Mouse (Mus musculus) kidney, postnatal 25 days (tissue): ENCODE results near the gene Krtap31-2.

Experiments
- DNase-seq, 2 experiments: peaks; one replicate each; pipeline ENCODE4 v3.0.0; 2021; ENCODE audit warnings: mixed read lengths in 2 of 2

Gene Krtap31-2

DNA sequence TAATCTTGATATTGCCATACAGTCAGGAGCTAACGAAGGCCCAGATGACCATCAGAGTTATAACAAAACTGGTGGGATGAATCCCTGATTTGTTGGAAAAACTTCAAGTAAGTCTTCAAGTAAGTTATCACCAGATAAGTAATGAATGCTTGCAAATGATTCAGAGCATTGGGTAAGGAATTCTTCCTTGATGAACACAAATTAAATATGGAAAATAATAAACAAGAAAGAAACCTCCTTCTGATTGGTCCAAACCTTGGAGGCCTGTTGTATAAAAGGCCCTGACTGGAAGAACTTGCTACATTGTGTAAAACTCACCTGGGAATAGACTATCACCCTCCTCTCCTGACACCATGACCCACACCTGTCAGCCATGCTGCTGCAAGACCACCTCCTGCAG lies at the start of gene Krtap31-2:
Krtap31-2 (plus strand) TSS at position 301 of the 400 bp plus-strand sequence.
- no peak for DNase-seq

- DNase-seq = no peak
These were observed 28.5 kb upstream of the Krtap31-2 start, which contains the start of gene Krtap31-1 for GRCm38 (mm10) chr11:99907620-99908019. TSS of gene Krtap31-1 (plus strand) at chr11:99907920.

DNA sequence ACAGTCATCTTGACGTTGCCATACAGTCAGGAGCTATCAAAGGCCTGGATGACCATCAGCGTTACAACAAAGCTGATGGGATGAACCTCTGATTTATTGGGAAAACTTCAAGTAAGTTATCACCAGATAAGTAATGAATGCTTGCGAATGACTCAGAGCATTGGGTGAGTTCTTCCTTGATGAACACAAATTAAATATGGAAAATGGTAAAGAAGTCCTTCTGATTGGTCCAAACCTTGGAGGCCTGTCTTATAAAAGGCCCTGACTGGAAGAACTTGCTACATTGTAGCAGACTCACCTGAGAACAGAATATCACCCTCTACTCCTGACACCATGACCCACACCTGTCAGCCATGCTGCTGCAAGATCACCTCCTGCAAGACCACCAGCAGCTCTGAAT lies 21.6 kb upstream of the Krtap31-2 start, which contains the start of gene Gm11565:
Gm11565 (plus strand) TSS at position 301 of the 400 bp plus-strand sequence.
- DNase-seq = no peak

DNA sequence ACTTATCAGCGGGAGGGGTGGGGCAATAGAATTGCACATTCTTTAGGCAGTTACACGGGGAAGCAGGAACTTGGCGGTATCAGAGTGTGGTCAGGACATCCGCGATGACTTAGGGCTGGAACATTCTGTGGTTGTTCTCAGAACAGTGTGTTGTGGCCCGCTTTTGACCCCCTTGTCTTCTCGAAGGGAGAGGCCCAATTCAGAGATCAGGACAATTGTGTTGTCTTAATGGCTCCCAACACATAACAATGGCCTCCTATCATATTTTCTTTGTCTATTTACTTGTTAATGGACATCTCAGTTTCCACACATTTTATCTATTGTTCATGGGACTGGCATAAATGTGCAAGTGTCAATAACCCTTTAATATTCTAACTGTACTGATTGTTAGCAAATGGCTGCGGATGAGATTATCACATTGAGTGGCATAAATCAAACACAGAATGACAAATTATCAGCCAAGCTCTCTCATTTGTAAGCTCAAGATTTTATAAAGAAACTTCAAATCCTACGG lies 1.7 kb downstream of the Krtap31-2 start:
- DNase-seq = no peak

GRCm38 (mm10) chr11:99948175-99948574 lies 12.1 kb downstream of the Krtap31-2 start, which contains the start of gene Krtap9-5:
TSS of gene Krtap9-5 (plus strand) at chr11:99948475.
- DNase-seq = no peak

DNA sequence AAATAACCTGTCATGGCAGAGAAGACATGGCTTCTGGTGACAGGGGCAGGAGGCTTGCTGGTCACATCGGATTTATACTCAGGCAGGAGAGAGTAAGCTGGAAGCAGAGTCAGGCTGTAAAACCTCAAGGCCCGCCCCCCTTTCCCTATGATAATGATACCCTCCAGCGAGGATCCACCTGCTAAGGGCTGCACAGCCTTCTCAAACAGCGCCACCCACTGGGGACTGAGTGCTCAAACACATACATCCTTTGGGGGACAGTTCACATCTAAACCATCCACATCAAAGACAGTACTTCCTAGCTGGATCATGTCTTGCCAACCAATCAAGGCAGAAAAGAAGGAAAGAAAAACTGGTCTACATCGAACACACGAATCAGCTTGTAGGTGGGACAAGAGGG lies 28.1 kb downstream of the Krtap31-2 start:
- no peak for DNase-seq

DNA sequence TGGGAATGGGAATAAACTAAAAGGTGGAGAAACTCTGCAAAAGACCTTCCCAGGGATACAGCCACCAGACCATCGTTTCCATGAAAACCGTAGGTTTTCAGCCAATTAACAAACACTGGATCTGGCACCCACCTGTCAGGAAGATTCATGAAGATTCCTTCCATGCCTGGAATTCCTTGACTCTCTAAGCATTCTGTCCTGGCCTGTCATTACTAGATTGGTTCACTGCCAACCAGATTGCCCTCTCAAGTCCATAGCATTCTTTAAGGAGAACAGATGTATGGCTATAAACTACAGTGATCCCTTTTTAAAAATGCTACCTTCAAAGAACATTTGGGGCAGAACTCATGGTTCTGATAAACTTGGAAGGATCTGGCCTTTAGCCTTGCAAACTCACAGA lies 29.9 kb downstream of the Krtap31-2 start:
- no peak for DNase-seq

DNA sequence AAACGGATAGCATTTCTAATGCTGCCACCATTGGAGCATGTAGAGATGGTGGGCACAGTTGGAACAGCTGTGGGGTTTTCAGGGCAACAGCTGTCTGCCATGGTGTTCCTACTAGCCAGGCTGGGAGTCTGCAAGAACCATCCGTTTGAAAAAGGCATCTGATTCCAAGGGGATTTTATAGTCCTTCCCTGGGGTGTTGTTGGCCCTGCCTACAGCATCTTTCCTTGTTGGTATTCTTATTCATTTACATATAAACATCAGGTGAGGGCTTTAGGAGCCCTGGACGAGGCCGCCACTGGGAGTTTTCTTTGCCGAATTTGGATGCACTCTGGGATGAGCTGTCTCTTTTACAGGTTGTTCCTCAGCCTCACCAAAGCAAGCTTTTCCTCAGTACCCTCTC lies 42.9 kb downstream of the Krtap31-2 start, which contains the start of gene Krtap29-1:
Krtap29-1 (minus strand) TSS at position 101 of the 400 bp plus-strand sequence.
- no peak for DNase-seq

GRCm38 (mm10) chr11:99982731-99983130 lies 46.6 kb downstream of the Krtap31-2 start:
- DNase-seq = no peak

DNA sequence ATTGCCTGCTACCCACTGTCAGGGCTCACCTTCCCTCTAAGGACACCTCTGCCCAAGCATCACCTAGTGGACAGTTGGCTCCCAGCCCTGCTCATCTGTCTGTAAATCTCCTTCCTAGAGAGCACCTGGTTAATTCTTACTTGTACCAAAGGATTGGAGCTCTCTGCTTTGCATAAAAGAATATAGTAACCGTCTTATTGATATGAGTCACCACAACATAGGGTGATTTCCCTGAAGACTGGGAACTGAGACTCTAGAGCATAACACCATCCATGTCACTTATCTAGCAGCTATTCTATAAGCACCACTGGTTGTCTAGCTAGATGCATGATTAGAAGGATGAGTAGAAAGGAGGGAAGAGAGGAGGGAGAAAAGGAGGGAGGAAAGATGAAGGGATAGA lies 47.4 kb downstream of the Krtap31-2 start:
- no peak for DNase-seq

DNA sequence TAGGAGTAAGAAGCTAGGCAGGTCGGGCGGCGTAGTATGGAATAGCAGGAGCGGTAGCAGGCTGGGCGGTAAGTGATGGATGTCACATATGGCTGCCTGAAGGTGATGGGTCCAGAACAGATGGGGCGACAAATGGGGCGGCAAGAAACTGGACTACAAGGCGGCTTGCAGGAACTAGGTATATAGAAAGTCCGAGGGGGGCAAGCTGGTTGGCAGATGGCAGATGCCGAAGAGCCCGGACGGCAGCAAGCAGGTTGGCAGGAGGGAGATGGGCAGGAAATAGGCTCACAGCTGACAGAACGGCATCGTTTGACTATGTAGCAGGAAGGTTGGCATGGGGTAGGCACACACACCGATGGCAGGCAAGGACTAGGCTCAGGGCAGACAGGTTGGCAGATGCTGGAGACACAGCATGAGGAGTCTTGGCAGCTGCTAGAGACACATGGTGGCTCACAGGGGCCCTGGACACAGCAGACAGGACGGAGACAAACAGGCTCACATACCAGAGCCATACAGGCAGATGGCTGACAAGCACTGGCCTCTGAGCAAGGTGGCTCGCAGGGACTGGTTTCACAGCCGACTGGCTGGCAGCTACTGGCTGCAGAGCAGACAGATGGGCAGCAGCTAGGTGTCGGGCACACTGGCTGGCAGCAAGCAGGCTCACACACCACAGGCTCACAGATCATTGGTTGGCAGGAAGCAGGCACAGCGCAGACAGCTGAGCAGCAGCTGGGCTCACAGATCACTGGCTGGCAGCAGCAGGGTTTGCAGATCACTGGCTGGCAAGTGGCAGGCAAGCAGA lies 49.4 kb downstream of the Krtap31-2 start:
- peak in 1 of 2 experiments; percentile 37 for DNase-seq

- no peak for DNase-seq
These were observed 50.1 kb downstream of the Krtap31-2 start, which contains the start of gene Krtap16-1 for GRCm38 (mm10) chr11:99986180-99986647. TSS of gene Krtap16-1 (minus strand) at chr11:99986597.
